ENCODE assay signal across 26 mouse cellular contexts in genomic region chr8:34756916-34757315, GRCm38 (mm10).
DNase-seq lines count a peak whose midpoint lies in the region; ATAC-seq and TF ChIP-seq lines count a peak whose summit lies in the region.
"Had no signal": no experiment of that assay in that cellular context is flagged by ENCODE, and none has a peak within 500 bp of the region (broad histone marks: within the 10 kb centered on the region; RNA-seq: fewer than 3 reads in every experiment).

No protein-coding gene starts in this region.

- WGBS in liver, embryonic 11.5 days = 78% methylated on average over 2 of the region's 2 CpGs

- no peak for TF ChIP-seq CTCF in CH12.LX (conservative IDR thresholded peaks at IDR 0.05 in 1 of 2, IDR thresholded peaks at IDR 0.05 in 1 of 2; ENCODE audit: low read depth in 2 of 2, low read length in 2 of 2)

- H3K27ac ChIP-seq in CH12.LX (ENCODE audit: insufficient read depth, low read depth) = peak overlapping the region; percentile 86
- H3K27ac ChIP-seq in liver, embryonic 11.5 days (ENCODE audit: low read depth, low read length) = no peak overlapping the region
- H3K27ac ChIP-seq: forebrain, embryonic 10.5 days; forebrain, embryonic 13.5 days; hindbrain, embryonic 10.5 days; hindbrain, embryonic 13.5 days had no signal

- no peak for ATAC-seq in liver, embryonic 11.5 days (replicated peaks; ENCODE audit: low FRiP score)
- ATAC-seq: forebrain, embryonic 13.5 days; forebrain, embryonic 16.5 days; hindbrain, embryonic 16.5 days; intestine, postnatal 0 days; Patski had no signal

- no peaks in the 10 kb centered on the region for H3K79me2 ChIP-seq in CH12.LX (replicated peaks; ENCODE audit: control insufficient read depth, extremely low read depth, insufficient read depth, poor library complexity, severe bottlenecking)

- in situ Hi-C loops in CH12.LX (cut with MboI; ENCODE audit: low pct_ligation_motif_present, low pct_unique_long_range_greater_than_20kb, low sequenced_read_pairs) = loop anchor here (5.0 kb wide), 1 partner anchor 35 kb away; no protein-coding TSS in a partner anchor

- H3K27me3 ChIP-seq in CH12.LX (replicated peaks) = no peaks in the 10 kb centered on the region
- H3K27me3 ChIP-seq in liver, embryonic 11.5 days (replicated peaks; ENCODE audit: control insufficient read depth, insufficient read depth, low read length) = no peaks in the 10 kb centered on the region; the same call in 1 of the 2 replicates
- H3K27me3 ChIP-seq: forebrain, embryonic 13.5 days; hindbrain, embryonic 13.5 days; Patski had no signal

- no peak for TF ChIP-seq EP300 in CH12.LX (IDR thresholded peaks at IDR 0.05; ENCODE audit: low read length)

- no peaks in the 10 kb centered on the region for H3K9me3 ChIP-seq in CH12.LX (replicated peaks; ENCODE audit: low read length)
- H3K9me3 ChIP-seq in liver, embryonic 11.5 days (ENCODE audit: control insufficient read depth, low read length) = no peaks in the 10 kb centered on the region
- H3K9me3 ChIP-seq: forebrain, embryonic 10.5 days; forebrain, embryonic 13.5 days; hindbrain, embryonic 10.5 days; hindbrain, embryonic 13.5 days had no signal

- DNase-seq in 3T3-L1 (ENCODE audit: low read depth, low spot score) (peak; percentile 30), CH12.LX (ENCODE audit: extremely low read depth) (no peak)
- DNase-seq in CD4-positive helper T cell, adult 2 months (ENCODE audit: low read depth, low spot score) = peak; percentile 30
- DNase-seq in induced T-regulatory cell, adult 2 months (ENCODE audit: low read depth) = peak; percentile 72
- no peak for DNase-seq in layer of hippocampus, postnatal 36 days
- DNase-seq in liver, embryonic 11.5 days (ENCODE audit: low spot score) = no peak
- no peak for DNase-seq in right cerebral cortex, postnatal 4 days
- DNase-seq: adrenal gland, adult 2 months; adrenal gland, postnatal 25 days; cerebellum, adult 11 months; cerebellum, adult 2 months; cerebellum, adult 9-11 months; cerebellum, postnatal 36 days; gastrocnemius, postnatal 10 days; gastrocnemius, postnatal 36 days; kidney, adult 2 months had no signal

- H3K4me2 ChIP-seq in CH12.LX (ENCODE audit: insufficient read depth, low read depth, poor library complexity, severe bottlenecking) = no peak overlapping the region
- no peak overlapping the region for H3K4me2 ChIP-seq in liver, embryonic 11.5 days
- H3K4me2 ChIP-seq: forebrain, embryonic 13.5 days; heart, embryonic 11.5 days; hindbrain, embryonic 13.5 days had no signal

- no peak overlapping the region for H3K4me3 ChIP-seq in CH12.LX (replicated peaks in 1 of 3; ENCODE audit: low read depth in 2 of 3, low read length in 2 of 3, poor library complexity in 1 of 3)
- H3K4me3 ChIP-seq in liver, embryonic 11.5 days (ENCODE audit: low read depth, low read length) = no peak overlapping the region
- H3K4me3 ChIP-seq: forebrain, embryonic 10.5 days; forebrain, embryonic 13.5 days; hindbrain, embryonic 10.5 days; hindbrain, embryonic 13.5 days had no signal

- H3K36me3 ChIP-seq in CH12.LX (replicated peaks in 1 of 2; ENCODE audit: control insufficient read depth in 1 of 2, insufficient read depth in 1 of 2, low read length in 1 of 2) = no peaks in the 10 kb centered on the region
- H3K36me3 ChIP-seq in liver, embryonic 11.5 days (ENCODE audit: control insufficient read depth, insufficient read depth, low read length) = no peaks in the 10 kb centered on the region
- H3K36me3 ChIP-seq: forebrain, embryonic 10.5 days; G1E; hindbrain, embryonic 10.5 days; hindbrain, embryonic 13.5 days had no signal

- no peak overlapping the region for H3K9ac ChIP-seq in CH12.LX (ENCODE audit: insufficient read depth, low read depth)
- H3K9ac ChIP-seq in liver, embryonic 11.5 days (ENCODE audit: low read depth, low read length) = no peak overlapping the region
- H3K9ac ChIP-seq: forebrain, embryonic 13.5 days; hindbrain, embryonic 13.5 days had no signal

- no peak for TF ChIP-seq POLR2A in CH12.LX (IDR thresholded peaks at IDR 0.05; ENCODE audit: low read depth, low read length)

- dilution Hi-C loops in CH12.LX (cut with MboI; ENCODE audit: extremely low pct_ligation_motif_present, extremely low pct_unique_long_range_greater_than_20kb, low sequenced_read_pairs) = no loop called here

- peaks cover 23 to 62% of the 10 kb centered on the region in 2 experiments for H3K4me1 ChIP-seq in CH12.LX (ENCODE audit: control insufficient read depth in 1 of 2, insufficient read depth in 2 of 2)
- no peaks in the 10 kb centered on the region for H3K4me1 ChIP-seq in liver, embryonic 11.5 days (replicated peaks; ENCODE audit: control insufficient read depth, insufficient read depth, low read length)

- no peak for TF ChIP-seq RAD21 in CH12.LX (IDR thresholded peaks at IDR 0.05; ENCODE audit: low read depth, low read length)

TF ChIP-seq in CH12.LX, 34 proteins besides CTCF, POLR2A, EP300 and RAD21:
- no peak for TF ChIP-seq CHD1 (IDR thresholded peaks at IDR 0.05; ENCODE audit: low read depth, low read length)
- TF ChIP-seq SMC3 (IDR thresholded peaks at IDR 0.05; ENCODE audit: low read depth, low read length) = no peak
- no peak for TF ChIP-seq POLR2AphosphoS2 (IDR thresholded peaks at IDR 0.05; ENCODE audit: low read depth, low read length)
- no peak for TF ChIP-seq TBP (conservative IDR thresholded peaks at IDR 0.05; ENCODE audit: low read depth, low read length)
- TF ChIP-seq MXI1 (IDR thresholded peaks at IDR 0.05; ENCODE audit: low read depth, low read length) = no peak
- no peak for TF ChIP-seq ZKSCAN1 (IDR thresholded peaks at IDR 0.05; ENCODE audit: borderline replicate concordance, low read depth, low read length)
- TF ChIP-seq UBTF (IDR thresholded peaks at IDR 0.05; ENCODE audit: low read depth, low read length) = no peak
- no peak for TF ChIP-seq USF1 (IDR thresholded peaks at IDR 0.05; ENCODE audit: low read depth, low read length)
- no peak for TF ChIP-seq MYC (IDR thresholded peaks at IDR 0.05; ENCODE audit: low read depth, low read length)
- TF ChIP-seq KAT2A (IDR thresholded peaks at IDR 0.05; ENCODE audit: insufficient replicate concordance, low read length) = no peak
- TF ChIP-seq CHD2 (IDR thresholded peaks at IDR 0.05; ENCODE audit: low read length) = no peak
- no peak for TF ChIP-seq TCF12 (IDR thresholded peaks at IDR 0.05; ENCODE audit: low read depth, low read length)
- TF ChIP-seq ZMIZ1 (IDR thresholded peaks at IDR 0.05; ENCODE audit: low read depth, low read length) = no peak
- no peak for TF ChIP-seq GABPA (IDR thresholded peaks at IDR 0.05; ENCODE audit: insufficient replicate concordance, low read depth, low read length)
- TF ChIP-seq ZC3H11A (IDR thresholded peaks at IDR 0.05; ENCODE audit: low read depth, low read length) = no peak
- TF ChIP-seq ELF1 (IDR thresholded peaks at IDR 0.05; ENCODE audit: low read depth, low read length) = no peak
- no peak for TF ChIP-seq PAX5 (IDR thresholded peaks at IDR 0.05; ENCODE audit: low read length)
- TF ChIP-seq JUN (IDR thresholded peaks at IDR 0.05; ENCODE audit: insufficient read depth, low read depth, low read length) = no peak
- no peak for TF ChIP-seq USF2 (conservative IDR thresholded peaks at IDR 0.05; ENCODE audit: low read depth, low read length)
- no peak for TF ChIP-seq NELFE (IDR thresholded peaks at IDR 0.05; ENCODE audit: low read depth, low read length)
TF ChIP-seq in CH12.LX: peak in this region for 0.

Comparison
In these comparisons a context has a peak if more than half of its experiments do, and no peak if none do; other contexts are left out.
1. DNase-seq: peak in 3T3-L1 (single experiment), CD4-positive helper T cell, adult 2 months (single experiment) and induced T-regulatory cell, adult 2 months (single experiment); none in CH12.LX (single experiment), layer of hippocampus, postnatal 36 days (0 of 2), liver, embryonic 11.5 days (single experiment) and right cerebral cortex, postnatal 4 days (single experiment).